Mouse (Mus musculus) limb, embryonic 10.5 days (tissue): ENCODE measurements around the gene Sipa1l2. TPM values are rescaled to one million over a fixed set of nuclear protein-coding genes. Genes with fewer than 3 reads are reported as not detected.
"Not testable (repeated sequence)": the region's sequence is repeated elsewhere in the genome, so short reads cannot be mapped to it uniquely, and the experiment has no call there.

Experiments
- DNase-seq: peaks from one replicate; pipeline ENCODE4 v3.0.0-alpha.2; 2017; ENCODE audit warnings: low spot score
- H3K27ac ChIP-seq: fragments of 300-500 bp; sonication (generic); 2 replicates; pipeline ENCODE4 v1.5.1; 2016; ENCODE audit warnings: mild to moderate bottlenecking
- H3K27me3 ChIP-seq: fragments of 300-500 bp; sonication (generic); 2 replicates; pipeline ENCODE4 v1.6.1; 2016; ENCODE audit warnings: low read depth, mild to moderate bottlenecking; ENCODE audit not compliant: poor library complexity, severe bottlenecking
- H3K36me3 ChIP-seq: fragments of 300-500 bp; sonication (generic); 2 replicates; pipeline ENCODE4 v1.6.1; 2016; ENCODE audit warnings: mild to moderate bottlenecking, moderate library complexity
- H3K4me1 ChIP-seq: fragments of 300-500 bp; sonication (generic); 2 replicates; pipeline ENCODE4 v1.6.1; 2016
- H3K4me3 ChIP-seq: fragments of 300-500 bp; sonication (generic); 2 replicates; pipeline ENCODE4 v1.5.1; 2016; ENCODE audit warnings: mild to moderate bottlenecking, moderate library complexity
- H3K9me3 ChIP-seq: fragments of 300-500 bp; sonication (generic); replicated peaks from 2 replicates; pipeline ENCODE4 v1.6.1; 2016; ENCODE audit warnings: mild to moderate bottlenecking
- WGBS: fragments of 180-500 bp; shearing (Covaris S2); methylation state at CpG from one replicate; pipeline ENCODE4 v1.1.7; 2016; 5-methylcytosine and 5-hydroxymethylcytosine counted together
- polyA plus RNA-seq: library from polyadenylated mRNA; unstranded; fragments of >200 nt; fragmentation: Nextera tagmentation; extraction: Ambion mirVana; gene quantifications from 2 replicates; pipeline ENCODE4 v1.2.1, GENCODE M21; 2016

The Sipa1l2 gene
- polyA plus RNA-seq, 1 experiment from 2014 or later: 13.9 TPM

- WGBS: 80% methylated on average over 6 of the region's 6 CpGs
- Histone ChIP-seq H3K4me3 (no peak overlapping the region), H3K27ac (peak overlapping the region; percentile 4; the same call in 1 of the 2 replicates), H3K36me3 (peaks cover 11% of the 10 kb centered on the region), H3K27me3 (no peaks in the 10 kb centered on the region), H3K9me3 (no peaks in the 10 kb centered on the region), H3K4me1 (peaks cover 49% of the 10 kb centered on the region)
- DNase-seq: no peak
Measured at GRCm38 (mm10) chr8:125416146-125416545, 153.5 kb downstream of the Sipa1l2 start.

GRCm38 (mm10) chr8:125414651-125415050 is 155.0 kb downstream of the Sipa1l2 start:
- peaks cover 56% of the 10 kb centered on the region for H3K4me1 ChIP-seq
- H3K36me3 ChIP-seq: 0 out of 2 replicates have a peak, but pooled peaks cover 4% of the 10 kb centered on the region
- no peaks in the 10 kb centered on the region for H3K9me3 ChIP-seq
- no peaks in the 10 kb centered on the region for H3K27me3 ChIP-seq
- no peak overlapping the region for H3K27ac ChIP-seq
- WGBS: 90% methylated on average over 8 of the region's 8 CpGs
- H3K4me3 ChIP-seq: no peak overlapping the region
- no peak for DNase-seq

GRCm38 (mm10) chr8:125413001-125413909 is 156.4 kb downstream of the Sipa1l2 start:
- Histone ChIP-seq H3K9me3 (no peaks in the 10 kb centered on the region), H3K4me1 (peaks cover 59% of the 10 kb centered on the region), H3K4me3 (peak overlapping the region; percentile 1; the same call in 1 of the 2 replicates), H3K27me3 (no peaks in the 10 kb centered on the region), H3K27ac (peak overlapping the region; percentile 58), H3K36me3 (0 out of 2 replicates have a peak, but pooled peaks cover 3% of the 10 kb centered on the region)
- 26% methylated on average over 13 of the region's 13 CpGs for WGBS
- no peak for DNase-seq

- H3K9me3 ChIP-seq: no peaks in the 10 kb centered on the region
- no peak overlapping the region for H3K4me3 ChIP-seq
- H3K27me3 ChIP-seq: no peaks in the 10 kb centered on the region
- peak overlapping the region; percentile 7; the same call in 1 of the 2 replicates for H3K27ac ChIP-seq
- DNase-seq: no peak
- H3K36me3 ChIP-seq: no peaks in the 10 kb centered on the region
- WGBS: 86% methylated on average over 5 of the region's 5 CpGs
- peaks cover 50% of the 10 kb centered on the region for H3K4me1 ChIP-seq
Measured at GRCm38 (mm10) chr8:125410646-125411045, 159.0 kb downstream of the Sipa1l2 start.

GRCm38 (mm10) chr8:125407672-125408071 is 161.9 kb downstream of the Sipa1l2 start:
- no peak for DNase-seq
- 62% methylated on average over 9 of the region's 9 CpGs for WGBS
- Histone ChIP-seq H3K4me3 (no peak overlapping the region), H3K27me3 (no peaks in the 10 kb centered on the region), H3K9me3 (no peaks in the 10 kb centered on the region), H3K27ac (no peak overlapping the region), H3K4me1 (peaks cover 39% of the 10 kb centered on the region), H3K36me3 (no peaks in the 10 kb centered on the region)

GRCm38 (mm10) chr8:125406453-125406852 is 163.2 kb downstream of the Sipa1l2 start:
- Histone ChIP-seq H3K4me3 (no peak overlapping the region), H3K9me3 (no peaks in the 10 kb centered on the region), H3K27me3 (no peaks in the 10 kb centered on the region), H3K27ac (no peak overlapping the region), H3K36me3 (no peaks in the 10 kb centered on the region), H3K4me1 (peaks cover 34% of the 10 kb centered on the region)
- DNase-seq: no peak
- 83% methylated on average over 5 of the region's 5 CpGs for WGBS

- 87% methylated on average over 3 of the region's 3 CpGs for WGBS
- DNase-seq: no peak
- Histone ChIP-seq H3K36me3 (no peaks in the 10 kb centered on the region), H3K4me3 (no peak overlapping the region), H3K4me1 (peaks cover 23% of the 10 kb centered on the region), H3K27me3 (no peaks in the 10 kb centered on the region), H3K27ac (no peak overlapping the region), H3K9me3 (no peaks in the 10 kb centered on the region)
Measured at GRCm38 (mm10) chr8:125401350-125401749, 168.3 kb downstream of the Sipa1l2 start.

GRCm38 (mm10) chr8:125397981-125398380 is 171.6 kb downstream of the Sipa1l2 start:
- Histone ChIP-seq H3K36me3 (no peaks in the 10 kb centered on the region), H3K27me3 (no peaks in the 10 kb centered on the region), H3K9me3 (no peaks in the 10 kb centered on the region), H3K27ac (no peak overlapping the region; the same call in 1 of the 2 replicates), H3K4me1 (peaks cover 26% of the 10 kb centered on the region), H3K4me3 (no peak overlapping the region)
- WGBS: 34% methylated on average over 14 of the region's 14 CpGs
- DNase-seq: no peak

GRCm38 (mm10) chr8:125395682-125396081 is 173.9 kb downstream of the Sipa1l2 start:
- WGBS: 89% methylated on average over 8 of the region's 8 CpGs
- not testable (repeated sequence) for H3K27me3 ChIP-seq, H3K36me3 ChIP-seq, H3K27ac ChIP-seq, DNase-seq, H3K4me3 ChIP-seq, H3K9me3 ChIP-seq
- H3K4me1 ChIP-seq: peaks cover 38% of the 10 kb centered on the region

- Histone ChIP-seq H3K4me1 (peaks cover 41% of the 10 kb centered on the region), H3K27ac (no peak overlapping the region), H3K9me3 (no peaks in the 10 kb centered on the region), H3K4me3 (no peak overlapping the region), H3K36me3 (no peaks in the 10 kb centered on the region), H3K27me3 (no peaks in the 10 kb centered on the region)
- 91% methylated on average over 8 of the region's 8 CpGs for WGBS
- DNase-seq: no peak
Measured at GRCm38 (mm10) chr8:125395032-125395431, 174.6 kb downstream of the Sipa1l2 start.

GRCm38 (mm10) chr8:125391685-125392084 is 177.9 kb downstream of the Sipa1l2 start:
- peaks cover 47% of the 10 kb centered on the region for H3K4me1 ChIP-seq
- DNase-seq: no peak

GRCm38 (mm10) chr8:125391271-125391670 is 178.3 kb downstream of the Sipa1l2 start:
- H3K9me3 ChIP-seq: no peaks in the 10 kb centered on the region
- H3K4me1 ChIP-seq: peaks cover 50% of the 10 kb centered on the region
- H3K27ac ChIP-seq: no peak overlapping the region
- no peak overlapping the region for H3K4me3 ChIP-seq
- DNase-seq: no peak
- no peaks in the 10 kb centered on the region for H3K36me3 ChIP-seq
- WGBS: 77% methylated on average over 8 of the region's 8 CpGs
- H3K27me3 ChIP-seq: no peaks in the 10 kb centered on the region

More at GRCm38 (mm10) chr8:125391685-125392084, 177.9 kb downstream of the Sipa1l2 start:
- Histone ChIP-seq H3K27ac (no peak overlapping the region), H3K4me3 (no peak overlapping the region), H3K27me3 (no peaks in the 10 kb centered on the region), H3K36me3 (no peaks in the 10 kb centered on the region), H3K9me3 (no peaks in the 10 kb centered on the region)
- 59% methylated on average over 7 of the region's 7 CpGs for WGBS

- Histone ChIP-seq H3K4me3 (no peak overlapping the region), H3K4me1 (peaks cover 58% of the 10 kb centered on the region), H3K27me3 (no peaks in the 10 kb centered on the region), H3K36me3 (no peaks in the 10 kb centered on the region), H3K27ac (no peak overlapping the region), H3K9me3 (no peaks in the 10 kb centered on the region)
- no peak for DNase-seq
- WGBS: 75% methylated on average over 6 of the region's 6 CpGs
Measured at GRCm38 (mm10) chr8:125390506-125390895, 179.1 kb downstream of the Sipa1l2 start.
